Mouse (Mus musculus): ENCODE data around the gene Fasl. TPM values are rescaled to one million over a fixed set of nuclear protein-coding genes. Genes with fewer than 3 reads are reported as not detected.

The Fasl gene
- polyA plus RNA-seq, 1 experiment from 2014 or later, result not detected

- Histone ChIP-seq H3K36me3 (ENCODE audit: control insufficient read depth, insufficient read depth, low read length) (no peaks in the 10 kb centered on the region), H3K9ac (ENCODE audit: low read length) (no peak overlapping the region), H3K27me3 (ENCODE audit: control insufficient read depth, insufficient read depth, low read length) (no peaks in the 10 kb centered on the region), H3K4me1 (replicated peaks; ENCODE audit: control insufficient read depth, insufficient read depth) (no peaks in the 10 kb centered on the region), H3K4me2 (replicated peaks; ENCODE audit: low read depth) (no peak overlapping the region), H3K27ac (replicated peaks) (no peak overlapping the region), H3K9me3 (ENCODE audit: control insufficient read depth, low read length) (no peaks in the 10 kb centered on the region), H3K4me3 (ENCODE audit: low read depth, low read length) (no peak overlapping the region)
- DNase-seq (ENCODE audit: low spot score) (no peak), ATAC-seq (ENCODE audit: low FRiP score, low TSS enrichment) (no peak)
- TF ChIP-seq EP300 (optimal IDR thresholded peaks at IDR 0.05) (no peak), CTCF (IDR thresholded peaks at IDR 0.05; ENCODE audit: low read depth) (no peak)
- WGBS, result 88% methylated on average over 8 of the region's 8 CpGs
Observed at GRCm38 (mm10) chr1:161791854-161792686, 3.8 kb upstream of the Fasl start.

- H3K36me3 ChIP-seq (ENCODE audit: control insufficient read depth, insufficient read depth, low read length), result no peaks in the 10 kb centered on the region
- no peak overlapping the region for H3K4me3 ChIP-seq (ENCODE audit: low read depth, low read length)
- H3K9me3 ChIP-seq (ENCODE audit: control insufficient read depth, low read length), result no peaks in the 10 kb centered on the region
- no peak overlapping the region for H3K27ac ChIP-seq (replicated peaks)
- ATAC-seq (ENCODE audit: low FRiP score, low TSS enrichment), result no peak
- H3K9ac ChIP-seq (ENCODE audit: low read length), result no peak overlapping the region
- H3K4me1 ChIP-seq (replicated peaks; ENCODE audit: control insufficient read depth, insufficient read depth), result no peaks in the 10 kb centered on the region
- WGBS, result 76% methylated on average over 2 of the region's 2 CpGs
- TF ChIP-seq CTCF (IDR thresholded peaks at IDR 0.05; ENCODE audit: low read depth) (no peak), EP300 (optimal IDR thresholded peaks at IDR 0.05) (no peak)
- no peaks in the 10 kb centered on the region for H3K27me3 ChIP-seq (ENCODE audit: control insufficient read depth, insufficient read depth, low read length)
- no peak for DNase-seq (ENCODE audit: low spot score)
- no peak overlapping the region for H3K4me2 ChIP-seq (replicated peaks; ENCODE audit: low read depth)
Observed at GRCm38 (mm10) chr1:161782725-161783124, 5.6 kb downstream of the Fasl start.

- H3K4me3 ChIP-seq (ENCODE audit: low read depth, low read length), result no peak overlapping the region
- no peaks in the 10 kb centered on the region for H3K36me3 ChIP-seq (ENCODE audit: control insufficient read depth, insufficient read depth, low read length)
- no peak for ATAC-seq (ENCODE audit: low FRiP score, low TSS enrichment)
- WGBS, result 88% methylated on average over 5 of the region's 5 CpGs
- no peaks in the 10 kb centered on the region for H3K27me3 ChIP-seq (ENCODE audit: control insufficient read depth, insufficient read depth, low read length)
- H3K4me2 ChIP-seq (replicated peaks; ENCODE audit: low read depth), result no peak overlapping the region
- H3K9me3 ChIP-seq (ENCODE audit: control insufficient read depth, low read length), result no peaks in the 10 kb centered on the region
- no peaks in the 10 kb centered on the region for H3K4me1 ChIP-seq (replicated peaks; ENCODE audit: control insufficient read depth, insufficient read depth)
- no peak for TF ChIP-seq CTCF (IDR thresholded peaks at IDR 0.05; ENCODE audit: low read depth)
- H3K27ac ChIP-seq (replicated peaks), result no peak overlapping the region
- DNase-seq (ENCODE audit: low spot score), result no peak
- no peak overlapping the region for H3K9ac ChIP-seq (ENCODE audit: low read length)
Observed at GRCm38 (mm10) chr1:161781594-161781993, 6.7 kb downstream of the Fasl start.

- no peak overlapping the region for H3K4me2 ChIP-seq (replicated peaks; ENCODE audit: low read depth)
- no peak overlapping the region for H3K27ac ChIP-seq (replicated peaks)
- ATAC-seq (ENCODE audit: low FRiP score, low TSS enrichment) (no peak), DNase-seq (ENCODE audit: low spot score) (no peak)
- no peak overlapping the region for H3K9ac ChIP-seq (ENCODE audit: low read length)
- H3K9me3 ChIP-seq (ENCODE audit: control insufficient read depth, low read length), result no peaks in the 10 kb centered on the region
- no peaks in the 10 kb centered on the region for H3K27me3 ChIP-seq (ENCODE audit: control insufficient read depth, insufficient read depth, low read length)
- no peaks in the 10 kb centered on the region for H3K4me1 ChIP-seq (replicated peaks; ENCODE audit: control insufficient read depth, insufficient read depth)
- no peak overlapping the region for H3K4me3 ChIP-seq (ENCODE audit: low read depth, low read length)
- H3K36me3 ChIP-seq (ENCODE audit: control insufficient read depth, insufficient read depth, low read length), result no peaks in the 10 kb centered on the region
- TF ChIP-seq EP300 (optimal IDR thresholded peaks at IDR 0.05) (no peak), CTCF (IDR thresholded peaks at IDR 0.05; ENCODE audit: low read depth) (no peak)
Observed at GRCm38 (mm10) chr1:161779057-161779456, 9.2 kb downstream of the Fasl start.

GRCm38 (mm10) chr1:161775151-161775550, 13.1 kb downstream of the Fasl start:
- H3K4me2 ChIP-seq (replicated peaks; ENCODE audit: low read depth), result no peak overlapping the region
- ATAC-seq (ENCODE audit: low FRiP score, low TSS enrichment) (no peak), DNase-seq (ENCODE audit: low spot score) (no peak)
- no peaks in the 10 kb centered on the region for H3K36me3 ChIP-seq (ENCODE audit: control insufficient read depth, insufficient read depth, low read length)
- H3K4me3 ChIP-seq (ENCODE audit: low read depth, low read length), result no peak overlapping the region
- no peak for TF ChIP-seq CTCF (IDR thresholded peaks at IDR 0.05; ENCODE audit: low read depth)
- no peak for TF ChIP-seq EP300 (optimal IDR thresholded peaks at IDR 0.05)
- H3K27ac ChIP-seq (replicated peaks), result no peak overlapping the region
- no peak overlapping the region for H3K9ac ChIP-seq (ENCODE audit: low read length)
- H3K27me3 ChIP-seq (ENCODE audit: control insufficient read depth, insufficient read depth, low read length), result no peaks in the 10 kb centered on the region
- H3K9me3 ChIP-seq (ENCODE audit: control insufficient read depth, low read length), result no peaks in the 10 kb centered on the region
- H3K4me1 ChIP-seq (replicated peaks; ENCODE audit: control insufficient read depth, insufficient read depth), result no peaks in the 10 kb centered on the region
- WGBS, result 84% methylated on average over 6 of the region's 6 CpGs

- no peak for TF ChIP-seq CTCF (IDR thresholded peaks at IDR 0.05; ENCODE audit: low read depth)
- no peak for TF ChIP-seq EP300 (optimal IDR thresholded peaks at IDR 0.05)
- no peaks in the 10 kb centered on the region for H3K9me3 ChIP-seq (ENCODE audit: control insufficient read depth, low read length)
- no peaks in the 10 kb centered on the region for H3K36me3 ChIP-seq (ENCODE audit: control insufficient read depth, insufficient read depth, low read length)
- no peak overlapping the region for H3K27ac ChIP-seq (replicated peaks)
- no peaks in the 10 kb centered on the region for H3K27me3 ChIP-seq (ENCODE audit: control insufficient read depth, insufficient read depth, low read length)
- no peak for ATAC-seq (ENCODE audit: low FRiP score, low TSS enrichment)
- H3K4me1 ChIP-seq (replicated peaks; ENCODE audit: control insufficient read depth, insufficient read depth), result no peaks in the 10 kb centered on the region
- H3K4me2 ChIP-seq (replicated peaks; ENCODE audit: low read depth), result no peak overlapping the region
- WGBS, result 68% methylated on average over 2 of the region's 2 CpGs
- H3K4me3 ChIP-seq (ENCODE audit: low read depth, low read length), result no peak overlapping the region
- no peak overlapping the region for H3K9ac ChIP-seq (ENCODE audit: low read length)
- no peak for DNase-seq (ENCODE audit: low spot score)
Observed at GRCm38 (mm10) chr1:161771293-161771692, 17.0 kb downstream of the Fasl start.
